Mouse (Mus musculus) testis, adult 2 months (tissue): ENCODE results near the gene Ugt1a8. TPM values are rescaled to one million over a fixed set of nuclear protein-coding genes. Genes with fewer than 3 reads are reported as not detected.

ENCODE experiments used
- H3K27ac ChIP-seq: fragments of 200-500 bp; 2 replicates; pipeline ENCODE4 v1.5.1; 2012; ENCODE audit warnings: low read depth, low read length; ENCODE audit not compliant: control insufficient read depth, insufficient read depth
- H3K27me3 ChIP-seq: fragments of 200-500 bp; 2 replicates; pipeline ENCODE4 v1.6.1; 2012; ENCODE audit warnings: mild to moderate bottlenecking, low read length, moderate library complexity; ENCODE audit not compliant: control insufficient read depth, insufficient read depth
- H3K36me3 ChIP-seq: fragments of 200-500 bp; 2 replicates; pipeline ENCODE4 v1.6.1; 2012; ENCODE audit warnings: mild to moderate bottlenecking, low read length; ENCODE audit not compliant: control insufficient read depth, insufficient read depth
- H3K4me1 ChIP-seq: fragments of 200-500 bp; 2 replicates; pipeline ENCODE4 v1.6.1; 2012; ENCODE audit warnings: low read length; ENCODE audit not compliant: control insufficient read depth, insufficient read depth
- H3K4me3 ChIP-seq: fragments of 200-500 bp; 2 replicates; pipeline ENCODE4 v1.5.1; 2012; ENCODE audit warnings: low read depth, mild to moderate bottlenecking, low read length, moderate library complexity, mixed read lengths; ENCODE audit not compliant: control insufficient read depth
- CTCF ChIP-seq: fragments of 200-500 bp; IDR thresholded peaks from 2 replicates; pipeline ENCODE4 v1.5.1; 2012; ENCODE audit warnings: low read depth, mild to moderate bottlenecking, inconsistent platforms, low read length, moderate library complexity; ENCODE audit not compliant: control insufficient read depth, insufficient read depth, insufficient replicate concordance
- POLR2A ChIP-seq: fragments of 200-500 bp; IDR thresholded peaks from 2 replicates; pipeline ENCODE4 v1.6.1; 2012; ENCODE audit warnings: low read depth, mild to moderate bottlenecking, inconsistent platforms, low read length, moderate library complexity; ENCODE audit not compliant: control insufficient read depth
- polyA plus RNA-seq: library from polyadenylated mRNA; depleted of rRNA; stranded (reverse); fragments of >200 nt; gene quantifications from 2 replicates; pipeline ENCODE4 v1.2.3, GENCODE M21; 2012

Ugt1a8 gene
- polyA plus RNA-seq, 1 experiment = not detected

GRCm38 (mm10) chr1:88229986-88230385, 142.4 kb downstream of the Ugt1a8 start:
- H3K4me1 ChIP-seq = peaks cover 2% of the 10 kb centered on the region; the same call in 1 of the 2 replicates
- TF ChIP-seq POLR2A (no peak), CTCF (no peak)
- H3K27ac ChIP-seq = no peak overlapping the region
- H3K27me3 ChIP-seq = no peaks in the 10 kb centered on the region
- no peak overlapping the region for H3K4me3 ChIP-seq
- H3K36me3 ChIP-seq = no peaks in the 10 kb centered on the region; the same call in 1 of the 2 replicates

- no peaks in the 10 kb centered on the region; the same call in 1 of the 2 replicates for H3K36me3 ChIP-seq
- no peak for TF ChIP-seq POLR2A
- no peak for TF ChIP-seq CTCF
Observed at GRCm38 (mm10) chr1:88230421-88230820, 142.8 kb downstream of the Ugt1a8 start.

GRCm38 (mm10) chr1:88230981-88231802, 143.6 kb downstream of the Ugt1a8 start:
- Histone ChIP-seq H3K36me3 (no peaks in the 10 kb centered on the region; the same call in 1 of the 2 replicates), H3K27me3 (no peaks in the 10 kb centered on the region), H3K4me3 (no peak overlapping the region), H3K27ac (no peak overlapping the region), H3K4me1 (peaks cover 2% of the 10 kb centered on the region; the same call in 1 of the 2 replicates)
- no peak for TF ChIP-seq POLR2A
- TF ChIP-seq CTCF = no peak

More at GRCm38 (mm10) chr1:88230421-88230820, 142.8 kb downstream of the Ugt1a8 start:
- Histone ChIP-seq H3K27me3 (no peaks in the 10 kb centered on the region), H3K27ac (no peak overlapping the region), H3K4me3 (no peak overlapping the region), H3K4me1 (peaks cover 2% of the 10 kb centered on the region; the same call in 1 of the 2 replicates)

GRCm38 (mm10) chr1:88231803-88232499, 144.3 kb downstream of the Ugt1a8 start:
- H3K27me3 ChIP-seq = no peaks in the 10 kb centered on the region
- H3K36me3 ChIP-seq = no peaks in the 10 kb centered on the region; the same call in 1 of the 2 replicates
- H3K4me1 ChIP-seq = no peaks in the 10 kb centered on the region; the same call in 1 of the 2 replicates
- H3K4me3 ChIP-seq = no peak overlapping the region
- H3K27ac ChIP-seq = no peak overlapping the region
- TF ChIP-seq CTCF (no peak), POLR2A (no peak)

- Histone ChIP-seq H3K27me3 (no peaks in the 10 kb centered on the region), H3K36me3 (no peaks in the 10 kb centered on the region; the same call in 1 of the 2 replicates), H3K4me3 (no peak overlapping the region), H3K4me1 (no peaks in the 10 kb centered on the region), H3K27ac (no peak overlapping the region)
- TF ChIP-seq POLR2A (no peak), CTCF (no peak)
Observed at GRCm38 (mm10) chr1:88232664-88233380, 145.2 kb downstream of the Ugt1a8 start.

- Histone ChIP-seq H3K27me3 (no peaks in the 10 kb centered on the region), H3K36me3 (no peaks in the 10 kb centered on the region; the same call in 1 of the 2 replicates), H3K27ac (no peak overlapping the region), H3K4me1 (no peaks in the 10 kb centered on the region), H3K4me3 (no peak overlapping the region)
- TF ChIP-seq CTCF = no peak
- TF ChIP-seq POLR2A = no peak
Observed at GRCm38 (mm10) chr1:88233421-88234247, 146.0 kb downstream of the Ugt1a8 start.
